In the genomic region with DNA sequence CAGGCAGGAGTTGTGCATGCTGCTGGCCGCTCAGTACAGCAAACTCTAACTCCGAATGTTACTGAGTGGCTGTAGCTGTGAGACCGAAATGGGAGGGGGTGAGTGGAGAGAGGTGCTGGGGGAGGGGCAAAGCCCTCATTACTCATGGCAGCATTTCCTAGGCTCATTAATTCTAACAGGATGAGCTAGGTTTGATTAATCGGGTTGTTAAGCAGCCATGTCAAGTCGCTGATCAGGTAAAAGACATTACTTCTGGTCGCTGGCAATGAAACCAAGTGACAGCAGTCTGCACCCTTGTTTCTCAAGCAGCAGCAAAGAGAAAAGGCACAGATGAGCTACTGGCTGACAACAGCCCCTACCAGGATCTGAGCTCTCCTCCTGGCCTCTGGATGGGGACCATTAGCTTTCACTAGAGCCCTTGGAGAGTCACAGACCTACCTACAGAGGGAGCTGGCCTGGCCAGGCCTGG, we compare ENCODE assay signal across 15 mouse cellular contexts.
DNase-seq lines count a peak whose midpoint lies in the region; ATAC-seq and TF ChIP-seq lines count a peak whose summit lies in the region.
"Had no signal": no experiment of that assay in that cellular context is flagged by ENCODE, and none has a peak within 500 bp of the region (broad histone marks: within the 10 kb centered on the region; RNA-seq: fewer than 3 reads in every experiment).

No protein-coding gene starts in this region.

- no peak overlapping the region for H3K9ac ChIP-seq in kidney, embryonic 15.5 days
- no peak overlapping the region for H3K9ac ChIP-seq in forebrain, embryonic 12.5 days
- no peak overlapping the region for H3K9ac ChIP-seq in forebrain, embryonic 16.5 days (replicated peaks; ENCODE audit: low read depth, low read length)
- no peak overlapping the region for H3K9ac ChIP-seq in midbrain, postnatal 0 days (replicated peaks; ENCODE audit: low read length, poor library complexity, severe bottlenecking)
- H3K9ac ChIP-seq: embryonic facial prominence, embryonic 13.5 days had no signal

- peak; percentile 19; the same call in 1 of the 2 replicates for TF ChIP-seq CTCF in midbrain, postnatal 0 days (IDR thresholded peaks at IDR 0.05)

- H3K4me3 ChIP-seq in kidney, embryonic 15.5 days (replicated peaks), result no peak overlapping the region
- no peak overlapping the region for H3K4me3 ChIP-seq in forebrain, embryonic 12.5 days (replicated peaks)
- no peak overlapping the region for H3K4me3 ChIP-seq in forebrain, embryonic 16.5 days (replicated peaks; ENCODE audit: low read length)
- no peak overlapping the region for H3K4me3 ChIP-seq in midbrain, postnatal 0 days (ENCODE audit: low read depth, low read length)
- H3K4me3 ChIP-seq: embryonic facial prominence, embryonic 13.5 days; left cerebral cortex, adult 2 months had no signal

- DNase-seq in kidney, adult 9 months, result no peak
- DNase-seq in midbrain, postnatal 0 days (ENCODE audit: low spot score), result peak; percentile 81
- no peak for DNase-seq in urinary bladder, postnatal 4 days (ENCODE audit: low spot score in 2 of 2)
- DNase-seq: cerebellum, adult 8-10 months; heart, adult 11 months; kidney, postnatal 10 days; thymus, postnatal 36 days had no signal

- H3K27me3 ChIP-seq in kidney, embryonic 15.5 days, result no peaks in the 10 kb centered on the region
- H3K27me3 ChIP-seq in forebrain, embryonic 12.5 days, result no peaks in the 10 kb centered on the region
- no peaks in the 10 kb centered on the region for H3K27me3 ChIP-seq in forebrain, embryonic 16.5 days (replicated peaks; ENCODE audit: control insufficient read depth, insufficient read depth, low read length)
- no peaks in the 10 kb centered on the region for H3K27me3 ChIP-seq in midbrain, postnatal 0 days (ENCODE audit: insufficient read depth, low read length)
- H3K27me3 ChIP-seq: embryonic facial prominence, embryonic 13.5 days had no signal

- H3K36me3 ChIP-seq in kidney, embryonic 15.5 days, result no peaks in the 10 kb centered on the region
- H3K36me3 ChIP-seq in forebrain, embryonic 12.5 days (replicated peaks), result no peaks in the 10 kb centered on the region
- H3K36me3 ChIP-seq in forebrain, embryonic 16.5 days (ENCODE audit: control insufficient read depth, insufficient read depth), result no peaks in the 10 kb centered on the region
- no peaks in the 10 kb centered on the region for H3K36me3 ChIP-seq in midbrain, postnatal 0 days (ENCODE audit: insufficient read depth, low read length)
- H3K36me3 ChIP-seq: embryonic facial prominence, embryonic 13.5 days had no signal

- H3K9me3 ChIP-seq in kidney, embryonic 15.5 days (replicated peaks), result no peaks in the 10 kb centered on the region
- H3K9me3 ChIP-seq in forebrain, embryonic 12.5 days, result no peaks in the 10 kb centered on the region
- no peaks in the 10 kb centered on the region for H3K9me3 ChIP-seq in forebrain, embryonic 16.5 days (ENCODE audit: control insufficient read depth, low read length)
- H3K9me3 ChIP-seq in midbrain, postnatal 0 days (ENCODE audit: low read length), result no peaks in the 10 kb centered on the region
- H3K9me3 ChIP-seq: embryonic facial prominence, embryonic 13.5 days had no signal

- WGBS in kidney, embryonic 15.5 days, result 44% methylated on average over 6 of the region's 6 CpGs
- 39% methylated on average over 6 of the region's 6 CpGs for WGBS in forebrain, embryonic 12.5 days
- 23% methylated on average over 6 of the region's 6 CpGs for WGBS in forebrain, embryonic 16.5 days
- WGBS in midbrain, postnatal 0 days, result 55% methylated on average over 6 of the region's 6 CpGs

- peak overlapping the region; percentile 52 for H3K27ac ChIP-seq in kidney, embryonic 15.5 days
- 0 out of 2 replicates have a peak overlapping the region, but pooled peaks have one; percentile 50 for H3K27ac ChIP-seq in forebrain, embryonic 12.5 days
- H3K27ac ChIP-seq in forebrain, embryonic 16.5 days (ENCODE audit: low read length), result peak overlapping the region; percentile 65
- H3K27ac ChIP-seq in midbrain, postnatal 0 days (ENCODE audit: low read depth, low read length), result no peak overlapping the region
- H3K27ac ChIP-seq: embryonic facial prominence, embryonic 13.5 days; left cerebral cortex, adult 2 months had no signal

- peak; percentile 90 for ATAC-seq in kidney, embryonic 15.5 days (replicated peaks; ENCODE audit: low FRiP score)
- peak; percentile 70; the same call in 1 of the 2 replicates for ATAC-seq in forebrain, embryonic 12.5 days (ENCODE audit: low FRiP score)
- peak; percentile 36 for ATAC-seq in forebrain, embryonic 16.5 days
- ATAC-seq in midbrain, postnatal 0 days (ENCODE audit: low FRiP score), result no peak
- ATAC-seq in activated CD4-positive, CD25-positive, alpha-beta regulatory T cell, adult 4 months, result no peak
- ATAC-seq: CD4-positive, CD25-positive, alpha-beta regulatory T cell, adult 4 months; lung, postnatal 0 days had no signal

- peaks cover 21% of the 10 kb centered on the region for H3K4me1 ChIP-seq in kidney, embryonic 15.5 days
- H3K4me1 ChIP-seq in forebrain, embryonic 12.5 days, result peaks cover 12% of the 10 kb centered on the region
- H3K4me1 ChIP-seq in forebrain, embryonic 16.5 days (replicated peaks; ENCODE audit: control insufficient read depth, insufficient read depth, low read length), result peaks cover 18% of the 10 kb centered on the region
- H3K4me1 ChIP-seq in midbrain, postnatal 0 days (ENCODE audit: insufficient read depth, low read length), result peaks cover 24% of the 10 kb centered on the region
- H3K4me1 ChIP-seq: embryonic facial prominence, embryonic 13.5 days had no signal

- H3K4me2 ChIP-seq in kidney, embryonic 15.5 days, result no peak overlapping the region
- no peak overlapping the region for H3K4me2 ChIP-seq in forebrain, embryonic 12.5 days
- no peak overlapping the region for H3K4me2 ChIP-seq in forebrain, embryonic 16.5 days (ENCODE audit: low read length)
- H3K4me2 ChIP-seq in midbrain, postnatal 0 days (ENCODE audit: low read depth, low read length, poor library complexity, severe bottlenecking), result no peak overlapping the region
- H3K4me2 ChIP-seq: embryonic facial prominence, embryonic 13.5 days had no signal

Comparison
In these comparisons a context has a peak if more than half of its experiments do, and no peak if none do; other contexts are left out.
1. ATAC-seq: peak in kidney, embryonic 15.5 days (single experiment), forebrain, embryonic 12.5 days (single experiment) and forebrain, embryonic 16.5 days (single experiment); none in midbrain, postnatal 0 days (single experiment) and activated CD4-positive, CD25-positive, alpha-beta regulatory T cell, adult 4 months (single experiment).